Mouse (Mus musculus) embryo, embryonic 10 days (tissue): ENCODE measurements around the gene Cdip1.

Experiments used
- DNase-seq: peaks from one replicate; pipeline ENCODE4 v3.0.0-alpha.2; 2015; ENCODE audit warnings: low spot score

Gene Cdip1

GRCm38 (mm10) chr16:4773289-4773970 is 16.7 kb downstream of the Cdip1 start:
- DNase-seq = no peak

- no peak for DNase-seq
Observed at GRCm38 (mm10) chr16:4768719-4769118, 21.4 kb downstream of the Cdip1 start.

- no peak for DNase-seq
Observed at GRCm38 (mm10) chr16:4767012-4767790, 22.9 kb downstream of the Cdip1 start.

GRCm38 (mm10) chr16:4765852-4766251 is 24.2 kb downstream of the Cdip1 start:
- no peak for DNase-seq

- peak; percentile 65 for DNase-seq
Observed at GRCm38 (mm10) chr16:4763276-4763675, 26.8 kb downstream of the Cdip1 start.

GRCm38 (mm10) chr16:4762437-4762836 is 27.7 kb downstream of the Cdip1 start:
- DNase-seq = no peak

- peak; percentile 43 for DNase-seq
Observed at GRCm38 (mm10) chr16:4756660-4757335, 33.3 kb downstream of the Cdip1 start.

- no peak for DNase-seq
Observed at GRCm38 (mm10) chr16:4754045-4754444, 36.0 kb downstream of the Cdip1 start.

- no peak for DNase-seq
Observed at GRCm38 (mm10) chr16:4752155-4752554, 37.9 kb downstream of the Cdip1 start.

- DNase-seq = no peak
Observed at GRCm38 (mm10) chr16:4742186-4742585, 47.9 kb downstream of the Cdip1 start.

- no peak for DNase-seq
Observed at GRCm38 (mm10) chr16:4739994-4740393, 50.1 kb downstream of the Cdip1 start.

GRCm38 (mm10) chr16:4736262-4736661 is 53.8 kb downstream of the Cdip1 start:
- DNase-seq = no peak

GRCm38 (mm10) chr16:4730776-4731358 is 59.2 kb downstream of the Cdip1 start:
- no peak for DNase-seq

GRCm38 (mm10) chr16:4727963-4728362 is 62.1 kb downstream of the Cdip1 start:
- DNase-seq = no peak

- DNase-seq = no peak
Observed at GRCm38 (mm10) chr16:4727526-4727925, 62.6 kb downstream of the Cdip1 start.

GRCm38 (mm10) chr16:4726528-4727128 is 63.5 kb downstream of the Cdip1 start:
- no peak for DNase-seq

- peak; percentile 98 for DNase-seq
Observed at GRCm38 (mm10) chr16:4725780-4726527, 64.1 kb downstream of the Cdip1 start, which contains the start of gene Hmox2. Gene Hmox2, plus strand, starts transcription at chr16:4726361.

- DNase-seq = no peak
Observed at GRCm38 (mm10) chr16:4725266-4725665, 64.8 kb downstream of the Cdip1 start.

GRCm38 (mm10) chr16:4722915-4723209 is 67.2 kb downstream of the Cdip1 start:
- no peak for DNase-seq

- no peak for DNase-seq
Observed at GRCm38 (mm10) chr16:4722128-4722914, 67.8 kb downstream of the Cdip1 start.
